Mouse (Mus musculus): ENCODE data around the gene Vasp.
A peak's percentile ranks its signal among the peaks of the same experiment; 100 is the strongest.
"Not testable (repeated sequence)": the region's sequence is repeated elsewhere in the genome, so short reads cannot be mapped to it uniquely, and the experiment has no call there.

Gene Vasp

DNA sequence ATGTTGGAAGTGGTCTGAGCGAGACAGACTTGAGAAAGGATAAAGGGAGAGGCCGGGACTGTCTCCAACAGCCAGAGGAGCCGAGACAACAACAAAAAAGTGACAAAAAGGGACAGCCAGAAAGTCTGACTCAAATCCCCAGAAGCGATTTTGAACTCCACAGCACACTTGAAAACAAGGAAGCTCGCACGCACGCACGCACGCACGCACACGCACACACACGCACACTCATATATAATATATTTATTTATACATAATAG, 31.4 kb upstream of the Vasp start:
- DNase-seq = no peak

DNA sequence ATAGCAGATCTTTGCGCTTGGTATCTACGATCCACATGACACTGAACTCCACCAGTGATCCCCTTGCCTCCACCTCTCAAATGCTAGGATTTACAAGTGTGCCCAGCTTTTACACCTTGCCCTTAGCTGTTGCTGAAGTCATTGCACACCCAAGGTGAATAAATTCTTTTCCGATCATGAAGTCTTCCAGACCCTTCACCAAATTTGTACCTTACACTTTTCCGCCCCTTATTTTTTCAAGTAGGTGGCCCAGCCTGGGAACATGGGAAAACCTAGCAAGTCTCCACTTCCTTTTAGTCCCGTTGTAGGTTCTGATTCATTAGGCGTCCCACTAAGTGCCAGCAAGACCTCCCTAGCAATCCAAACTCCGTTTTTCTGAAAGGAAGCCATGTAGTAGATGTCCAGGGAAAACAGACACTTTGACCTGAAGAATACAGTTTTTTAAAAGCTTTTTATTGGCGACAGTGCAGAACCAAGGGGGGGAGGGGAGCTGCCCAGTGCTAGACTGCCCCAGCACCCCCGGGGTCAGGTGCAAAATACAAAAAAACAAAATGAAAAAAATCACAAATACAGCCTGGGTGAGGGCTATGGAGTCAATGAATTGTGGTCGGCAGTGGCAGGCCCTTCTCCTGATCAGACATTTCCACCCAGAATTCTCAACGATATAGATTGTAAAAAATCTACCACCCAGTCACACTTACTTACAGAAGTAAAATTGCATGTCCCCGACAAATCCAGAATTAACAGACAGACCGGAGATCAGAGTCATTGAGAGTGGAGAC, 30.8 kb upstream of the Vasp start:
- DNase-seq = no peak

DNA sequence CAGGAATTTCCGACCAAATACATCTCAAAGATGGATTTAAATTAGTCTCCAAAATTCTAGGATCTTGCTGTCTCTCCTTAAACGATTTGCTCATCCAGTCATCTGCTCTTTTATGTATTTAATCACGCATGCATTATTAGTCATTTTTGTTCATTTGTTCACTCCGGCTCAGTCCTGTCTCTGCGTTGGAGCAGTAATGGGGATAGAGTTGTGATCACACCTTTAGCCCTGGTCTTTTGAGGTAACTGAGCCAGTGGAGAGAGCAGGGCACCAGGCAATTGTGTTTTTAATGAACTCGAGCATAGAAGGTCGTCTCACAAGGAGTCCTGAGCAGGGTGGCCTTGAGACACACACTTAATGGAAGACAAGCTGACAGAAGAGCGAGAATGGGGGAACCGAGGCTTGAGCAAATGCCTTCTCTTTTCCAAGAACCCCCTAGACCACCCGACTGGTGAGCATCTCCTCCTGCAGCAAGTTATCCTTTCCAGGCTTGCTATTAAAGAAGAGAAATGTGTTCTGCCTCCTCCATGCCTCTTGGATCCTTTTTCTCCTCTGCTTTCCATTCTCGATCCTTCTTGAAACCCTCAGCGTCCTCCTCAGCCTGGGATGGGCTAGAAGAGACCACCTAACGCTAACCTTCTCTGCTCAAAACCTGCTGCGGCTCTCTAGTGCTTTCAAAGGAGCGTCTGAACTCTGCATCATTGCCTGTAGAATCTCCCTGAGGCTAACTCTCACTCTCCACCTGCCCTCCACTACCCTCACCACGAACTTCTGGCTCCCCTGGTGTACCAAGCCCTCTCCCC, 30.0 kb upstream of the Vasp start:
- no peak for DNase-seq

DNA sequence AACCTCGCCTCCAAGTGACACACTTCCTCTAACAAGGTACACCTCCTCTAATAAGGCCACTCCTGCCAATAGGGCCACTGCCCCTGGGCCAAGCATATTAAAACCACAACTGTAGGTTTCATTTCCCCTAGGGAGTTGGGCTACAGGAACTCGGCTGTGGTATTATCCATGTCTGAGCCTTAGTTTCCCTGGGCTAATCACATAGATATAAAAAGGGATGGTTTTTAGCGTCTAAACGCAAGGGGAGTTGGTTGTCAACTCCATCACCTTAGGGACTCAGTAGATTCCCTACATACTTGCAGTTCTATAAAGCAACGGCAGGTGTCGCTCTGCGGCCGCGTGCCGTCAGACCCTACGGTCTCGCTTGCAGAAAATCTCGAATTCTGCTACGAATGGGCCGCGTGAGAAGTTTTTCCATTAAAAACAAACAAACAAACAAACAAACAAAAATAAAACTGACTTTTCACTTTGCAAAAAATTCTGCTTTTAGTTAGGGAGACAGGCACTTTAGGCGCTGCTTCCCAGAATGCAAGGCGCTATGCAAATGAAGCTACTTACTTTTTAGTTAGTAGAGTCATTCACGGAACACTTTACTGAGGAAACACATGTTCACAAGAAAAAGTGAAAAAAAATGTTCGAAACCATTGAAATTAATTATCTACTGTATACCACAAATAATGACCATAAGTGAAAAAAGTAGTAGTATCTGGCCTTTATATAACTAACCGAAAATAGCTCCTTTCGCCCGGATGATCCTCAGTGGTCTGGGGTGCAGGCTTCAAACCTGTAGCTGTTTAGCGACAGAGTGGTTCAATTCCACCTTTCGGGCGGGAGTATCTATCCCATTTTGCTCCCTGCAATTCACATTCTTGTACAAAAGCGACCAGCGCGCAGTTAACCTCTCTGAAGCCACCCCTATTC, 29.1 kb upstream of the Vasp start:
- DNase-seq = peak; percentile 64

DNA sequence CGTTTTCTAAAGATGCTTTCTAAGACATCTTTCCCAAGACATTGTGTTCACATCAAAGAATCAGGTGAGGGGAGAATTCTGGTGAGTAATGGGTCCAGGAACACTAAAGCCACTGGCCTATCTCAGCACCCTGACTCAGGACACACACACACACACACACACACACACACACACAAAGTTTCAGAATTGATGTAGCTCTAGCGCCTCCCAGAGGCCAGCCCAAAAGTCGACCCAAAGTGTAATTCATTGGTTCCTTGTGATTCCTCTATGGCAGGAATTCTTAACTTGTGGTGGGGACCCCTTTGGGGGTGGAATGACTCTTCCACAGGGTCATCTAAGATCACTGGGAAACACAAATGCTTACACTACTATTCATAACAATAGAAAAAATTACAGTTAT, 27.6 kb upstream of the Vasp start:
- no peak for DNase-seq

DNA sequence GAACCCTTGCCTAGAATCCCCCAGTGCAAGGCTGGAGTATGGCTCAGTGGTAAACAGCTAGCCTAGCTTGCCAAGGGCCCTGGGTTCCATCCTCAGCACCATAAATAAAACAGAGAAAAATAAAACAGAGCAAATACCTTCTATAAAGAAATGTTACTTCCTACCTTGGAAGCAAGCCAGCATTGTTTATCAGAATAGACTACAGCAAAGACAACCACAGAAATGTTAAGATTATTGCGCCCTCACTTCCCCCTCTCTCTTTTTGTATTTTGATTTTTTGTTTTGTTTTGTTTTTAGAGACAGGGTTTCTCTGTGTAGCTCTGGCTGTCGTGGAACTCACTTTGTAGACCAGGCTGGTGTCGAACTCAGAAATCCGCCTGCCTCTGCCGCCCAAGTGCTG, 26.2 kb upstream of the Vasp start:
- no peak for DNase-seq

DNA sequence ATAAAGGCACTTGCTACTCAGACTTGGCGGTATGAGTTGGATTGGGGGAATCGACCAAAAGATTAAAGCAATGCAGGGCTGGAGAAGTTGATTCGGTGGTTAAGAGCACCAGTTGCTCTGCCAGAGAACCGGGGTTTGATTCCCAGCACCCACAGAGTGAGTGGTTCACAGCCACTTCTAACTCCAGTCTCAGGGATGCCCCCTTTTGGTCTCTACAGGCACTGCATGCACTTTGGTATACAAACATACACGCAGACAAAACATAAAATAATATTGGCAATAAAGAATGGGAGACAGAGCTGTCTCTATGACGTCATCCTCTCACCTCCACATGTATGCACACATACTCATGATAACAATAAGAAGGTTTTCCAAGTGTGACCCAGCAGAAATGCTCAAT, 25.4 kb upstream of the Vasp start:
- DNase-seq = no peak

DNA sequence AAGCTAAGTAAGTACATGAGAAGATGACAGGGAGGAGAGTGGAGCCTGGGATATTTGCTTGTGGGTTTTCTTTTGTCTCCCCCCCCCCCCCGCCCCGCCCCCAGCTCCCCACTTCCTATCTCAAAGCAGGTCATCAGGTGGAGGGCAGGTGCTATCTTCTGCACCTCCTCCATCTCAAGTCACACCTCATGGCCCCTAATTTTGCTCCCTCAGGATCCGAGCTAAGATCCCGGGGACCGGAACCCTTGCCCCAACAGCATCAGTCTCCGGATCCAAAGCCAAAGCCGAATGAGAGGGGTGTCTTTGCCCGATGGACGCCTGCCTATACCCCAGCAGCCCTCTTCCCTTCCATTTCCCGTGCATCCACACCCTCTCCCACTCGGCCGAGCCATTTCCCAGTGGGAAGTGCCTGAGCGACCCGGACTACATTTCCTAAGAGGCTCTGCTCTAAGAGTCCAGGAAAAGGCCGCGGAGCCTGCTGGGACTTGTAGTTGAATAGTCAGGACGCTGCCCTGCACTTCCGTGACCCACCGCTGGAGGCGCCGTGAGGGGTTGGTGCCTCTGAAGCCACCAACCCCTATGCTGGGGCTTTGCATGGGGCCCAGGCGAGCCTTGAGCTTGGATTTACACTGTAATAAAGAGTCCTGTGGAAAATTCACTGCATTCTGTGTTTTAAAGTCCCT, 24.0 kb upstream of the Vasp start:
- peak; percentile 91 for DNase-seq

DNA sequence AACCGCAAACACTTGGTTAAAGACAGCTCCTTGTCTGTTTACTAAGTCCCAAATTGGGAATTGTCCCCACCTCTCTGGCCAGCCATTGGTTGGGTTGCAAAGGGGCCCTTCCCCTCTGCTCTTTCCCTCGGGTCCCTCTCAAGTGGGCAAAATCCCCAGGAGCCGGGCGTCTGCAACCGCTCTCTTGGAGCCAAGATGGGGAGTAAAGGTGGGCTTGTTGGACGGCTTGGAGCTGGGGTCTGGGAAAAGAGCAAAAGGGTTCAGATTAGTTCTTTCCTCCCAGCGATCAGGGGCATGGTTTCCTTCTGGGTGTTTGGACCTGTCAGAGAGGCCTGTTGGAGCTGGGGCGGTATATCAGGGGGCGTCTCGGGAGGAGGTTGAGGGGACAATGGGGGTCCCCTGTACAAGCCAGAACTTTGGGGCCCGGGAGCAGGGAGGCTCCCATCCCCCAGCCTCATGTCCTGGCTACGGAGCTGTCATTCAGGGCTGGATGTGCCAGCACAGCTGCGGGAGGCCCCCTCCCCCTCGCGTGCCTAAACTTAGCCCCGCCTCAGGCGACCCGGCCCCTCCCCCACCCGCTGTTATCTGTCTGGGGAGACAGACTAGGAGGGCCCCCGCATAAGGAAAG, 19.5 kb upstream of the Vasp start:
- DNase-seq = no peak

DNA sequence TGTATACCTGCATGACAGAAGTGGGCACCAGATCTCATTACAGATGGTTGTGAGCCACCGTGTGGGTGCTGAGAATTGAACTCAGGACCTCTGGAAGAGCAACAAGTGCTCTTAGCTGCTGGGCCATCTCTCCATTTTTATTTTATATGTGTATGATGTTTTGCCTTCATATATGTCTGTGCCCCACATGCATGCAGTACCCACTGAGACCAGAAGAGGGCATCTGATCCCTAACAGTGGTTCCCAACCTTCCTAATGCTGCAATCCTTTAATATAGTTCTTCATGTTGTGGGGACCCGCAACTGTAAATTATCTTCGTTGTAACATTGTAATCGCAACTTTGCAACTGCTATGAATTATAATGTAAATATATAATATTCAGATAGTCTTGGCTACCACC, 13.1 kb upstream of the Vasp start:
- no peak for DNase-seq

DNA sequence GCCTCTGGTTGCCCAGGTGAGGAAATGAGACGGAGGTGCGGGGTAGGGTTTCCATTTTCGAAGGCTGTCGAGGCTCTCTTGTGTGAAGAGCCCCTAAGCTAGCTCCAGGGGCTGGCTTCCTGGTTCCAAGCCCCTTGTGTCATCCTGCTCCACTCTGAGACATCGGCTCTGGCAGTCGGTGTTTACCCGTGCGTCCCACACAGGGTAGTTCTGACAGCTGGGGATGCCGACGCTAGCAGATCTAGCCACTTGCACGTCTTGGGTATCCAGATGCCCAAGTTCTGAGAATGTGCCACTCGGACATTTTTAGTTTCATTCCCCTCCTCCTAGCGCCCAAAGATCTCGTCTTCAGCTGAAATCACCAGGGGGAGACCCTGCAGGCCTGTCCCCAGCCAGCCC, 11.8 kb upstream of the Vasp start:
- DNase-seq = no peak

DNA sequence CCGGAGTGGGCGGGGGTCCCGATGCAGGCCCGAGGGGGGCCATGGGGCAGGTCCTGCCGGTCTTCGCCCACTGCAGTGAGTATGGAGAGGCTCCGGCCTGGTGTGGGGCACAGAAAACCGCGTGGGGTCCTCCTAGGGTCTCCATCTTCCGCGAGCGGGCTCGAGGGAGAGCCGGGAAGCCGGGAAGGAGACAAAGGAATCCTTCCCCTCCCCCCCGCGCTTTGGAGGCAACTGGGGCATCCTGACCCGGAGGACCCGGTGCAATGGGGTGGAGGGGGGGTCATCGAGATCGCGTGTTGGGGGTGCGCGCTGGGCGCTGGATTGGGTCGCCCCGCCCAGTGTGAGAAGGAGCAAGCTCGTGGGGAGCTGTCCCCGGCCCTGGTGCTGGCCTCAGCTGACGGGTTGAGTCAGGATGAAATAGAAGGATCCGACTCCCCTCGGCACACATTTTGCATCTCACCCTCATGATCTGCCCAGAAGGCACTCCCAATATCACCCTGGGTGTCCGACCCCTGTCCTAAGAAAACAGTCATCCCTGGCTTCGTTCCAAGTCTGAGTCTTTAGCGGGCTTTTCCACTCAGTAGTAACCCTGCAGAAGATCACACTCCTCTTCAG, 11.3 kb upstream of the Vasp start:
- peak; percentile 61 for DNase-seq

DNA sequence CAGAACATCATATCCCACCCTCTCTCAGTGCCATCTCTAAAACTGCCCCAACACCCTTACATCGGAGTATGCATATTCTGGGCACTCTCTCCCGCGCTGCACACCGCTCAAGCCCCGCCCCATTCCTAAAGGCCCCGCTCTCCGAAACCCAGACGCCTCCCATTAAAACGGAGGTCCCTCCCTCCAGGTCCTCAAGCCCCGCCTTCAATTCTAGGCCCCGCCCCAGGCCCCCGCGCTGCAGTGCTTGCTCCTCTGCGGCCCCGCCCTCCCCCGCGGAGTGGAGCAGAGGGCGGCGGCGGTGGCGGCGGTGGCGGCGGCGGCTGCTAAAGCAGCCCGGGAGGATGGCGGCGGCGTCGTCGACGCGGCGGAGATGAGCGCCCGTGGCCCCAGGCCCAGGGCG, 10.8 kb upstream of the Vasp start, which contains the start of gene Rtn2:
Gene Rtn2, plus strand, starts transcription at position 240 of the 400 bp plus-strand sequence.
- DNase-seq = peak; percentile 86

DNA sequence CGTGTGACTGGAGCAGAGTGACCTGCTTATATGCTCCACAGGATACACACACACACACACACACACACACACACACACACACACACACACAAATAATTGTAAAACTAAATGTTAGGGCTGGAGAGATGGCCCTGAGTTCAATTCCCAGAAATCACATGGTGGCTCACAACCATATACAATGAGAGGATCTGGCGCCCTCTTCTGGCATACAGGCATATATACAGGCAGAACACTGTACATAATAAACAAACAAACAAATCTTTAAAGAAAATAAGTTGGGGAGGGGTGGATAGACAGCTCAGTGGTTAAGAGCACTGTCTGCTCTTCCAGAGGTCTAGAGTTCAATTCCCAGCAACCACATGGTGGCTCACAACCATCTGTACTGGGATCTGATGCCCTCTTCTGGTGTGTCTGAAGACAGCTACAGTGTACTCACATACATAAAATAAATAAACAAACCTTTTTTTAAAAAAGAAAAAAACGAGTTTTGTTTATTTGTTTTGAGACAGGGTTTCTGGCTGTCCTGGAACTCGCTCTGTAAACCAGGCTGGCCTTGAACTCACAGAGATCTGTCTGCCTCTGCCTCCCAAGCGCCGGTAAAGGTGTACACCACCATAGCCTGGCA, 10.2 kb upstream of the Vasp start:
- not testable (repeated sequence) for DNase-seq

DNA sequence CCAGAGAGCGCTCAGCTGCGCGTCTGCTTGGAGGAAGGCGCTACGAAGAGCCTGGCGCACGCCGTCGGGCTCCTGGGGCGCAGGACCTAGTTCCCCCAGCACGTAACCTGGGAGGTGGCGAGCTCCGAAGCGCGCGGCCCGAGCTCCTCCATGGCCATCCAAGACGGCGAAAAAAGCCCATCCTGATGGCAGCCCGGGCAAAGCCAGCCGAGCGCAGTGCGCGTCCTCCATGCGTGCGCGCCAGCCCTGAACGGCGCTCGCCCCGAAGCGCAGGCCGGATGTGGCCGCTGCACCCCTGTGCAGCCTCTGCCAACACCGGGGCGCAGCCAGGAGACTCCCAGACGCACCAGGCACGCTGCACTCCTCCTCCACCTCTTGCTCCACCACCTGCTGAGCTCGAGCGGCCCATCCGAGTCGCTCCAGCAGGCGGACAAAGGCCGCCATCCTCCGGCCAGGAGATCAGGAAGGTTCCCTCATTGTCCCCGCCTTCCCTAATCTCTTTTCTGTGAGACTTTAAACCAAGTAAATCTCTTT, 8.0 kb upstream of the Vasp start, which contains the start of gene Ppm1n:
Gene Ppm1n, minus strand, starts transcription at position 484 of the 534 bp plus-strand sequence.
- no peak for DNase-seq

DNA sequence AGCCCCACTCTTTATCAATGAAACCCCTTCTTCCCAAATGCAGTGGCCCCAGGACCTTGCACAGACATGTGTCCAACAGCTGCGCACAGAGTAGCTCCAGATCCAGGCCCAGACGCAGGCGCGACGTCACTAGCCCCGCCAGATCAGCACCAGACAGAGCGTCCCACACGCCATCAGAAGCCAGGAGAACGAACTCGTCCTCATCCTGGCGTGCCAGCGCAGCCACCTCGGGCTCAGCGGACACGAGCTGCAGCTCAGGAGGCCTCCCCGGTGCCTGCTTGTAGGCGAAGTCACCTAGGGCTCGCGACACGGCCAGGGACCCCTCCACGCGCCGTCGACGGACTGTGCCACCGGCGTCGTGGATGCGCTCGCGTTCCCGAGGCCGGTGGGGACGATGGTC, 7.4 kb upstream of the Vasp start:
- no peak for DNase-seq

DNA sequence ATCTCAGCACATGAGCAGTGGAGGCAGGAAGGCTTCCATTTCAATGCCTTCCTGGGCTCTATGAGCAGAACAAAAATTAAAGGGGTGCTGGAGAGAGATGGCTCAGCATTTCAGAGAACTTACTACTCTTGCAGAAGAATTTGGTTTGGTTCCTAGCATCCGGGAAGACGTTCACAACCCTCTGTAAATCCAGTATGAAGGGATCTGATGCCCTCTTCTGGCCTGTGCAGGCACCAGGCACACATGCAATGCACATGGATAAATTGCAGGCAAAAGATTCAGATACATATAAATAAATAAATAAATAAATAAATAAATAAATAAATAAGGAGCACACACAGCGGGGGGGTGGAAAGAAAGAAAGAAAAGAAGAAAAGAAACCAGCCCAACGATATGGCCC, 4.6 kb upstream of the Vasp start:
- DNase-seq = no peak

DNA sequence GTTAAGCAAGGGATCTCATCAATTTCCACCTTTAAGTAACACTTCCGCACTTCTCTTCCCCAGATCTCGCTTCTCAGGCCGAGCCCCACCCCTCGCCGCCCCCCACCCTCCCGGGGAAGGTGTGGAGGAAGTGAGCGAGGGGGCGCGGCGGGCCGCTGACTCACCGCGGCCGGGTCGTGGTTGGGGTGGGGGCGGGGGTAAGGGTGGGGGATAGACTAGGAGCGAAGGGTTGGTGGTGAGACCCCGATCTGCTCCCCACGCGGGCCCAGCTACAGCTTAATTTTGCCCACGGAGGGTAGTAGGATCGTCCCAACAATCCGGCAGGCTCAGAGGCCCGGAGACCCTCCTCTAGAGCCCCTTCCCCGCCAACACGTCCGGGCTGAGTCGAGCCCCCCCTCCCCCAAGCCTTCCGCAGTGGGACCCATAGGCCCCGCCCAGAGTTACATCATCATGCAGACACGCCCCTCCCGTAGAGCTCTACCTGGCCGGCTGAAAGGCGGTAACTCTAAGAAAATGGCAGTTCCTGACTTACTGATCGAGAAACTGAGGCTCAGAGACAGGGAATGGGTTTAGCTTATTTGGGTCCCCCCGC, 652 bp upstream of the Vasp start:
- no peak for DNase-seq

DNA sequence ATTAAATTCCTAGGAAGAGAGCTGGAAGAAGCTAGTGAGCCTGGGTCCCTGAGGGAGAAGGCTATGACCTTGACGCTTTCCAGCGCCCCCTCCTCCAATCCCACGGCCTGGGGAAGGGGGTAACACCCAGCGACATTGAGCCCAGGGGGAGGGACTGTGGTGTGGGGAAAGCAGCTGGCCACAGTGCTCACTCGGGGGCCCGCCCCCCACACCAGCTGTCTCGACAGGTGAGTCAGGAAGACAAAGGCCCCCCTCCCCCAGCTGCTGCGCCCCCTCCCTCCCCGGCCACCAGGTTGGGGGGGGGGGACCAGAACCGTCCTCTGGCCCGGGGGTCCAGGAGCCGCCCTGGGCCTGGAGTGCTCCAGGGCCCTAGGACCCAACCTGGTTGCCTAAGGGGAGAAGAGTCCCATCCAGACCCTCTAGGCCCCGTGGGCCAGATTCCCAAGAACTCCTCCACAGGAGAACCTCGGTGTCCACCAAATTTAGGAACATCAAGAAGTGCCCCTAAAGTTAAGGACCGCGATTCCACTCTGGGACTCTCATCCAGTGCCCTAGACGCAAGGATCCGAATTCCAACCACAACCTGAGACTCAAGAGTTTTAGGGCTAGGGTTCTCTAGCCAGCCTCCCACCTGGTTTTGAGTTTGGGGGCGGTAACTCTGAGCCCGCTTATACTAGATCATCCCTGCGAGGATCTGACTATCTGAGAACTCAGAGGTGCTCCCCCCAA, 944 bp downstream of the Vasp start:
- no peak for DNase-seq
